Mouse (Mus musculus): ENCODE measurements around the gene Dpt. TPM values are rescaled to one million over a fixed set of nuclear protein-coding genes. Genes with fewer than 3 reads are reported as not detected.

Gene Dpt
- not detected in 4 replicates for total RNA-seq (2023)

DNA sequence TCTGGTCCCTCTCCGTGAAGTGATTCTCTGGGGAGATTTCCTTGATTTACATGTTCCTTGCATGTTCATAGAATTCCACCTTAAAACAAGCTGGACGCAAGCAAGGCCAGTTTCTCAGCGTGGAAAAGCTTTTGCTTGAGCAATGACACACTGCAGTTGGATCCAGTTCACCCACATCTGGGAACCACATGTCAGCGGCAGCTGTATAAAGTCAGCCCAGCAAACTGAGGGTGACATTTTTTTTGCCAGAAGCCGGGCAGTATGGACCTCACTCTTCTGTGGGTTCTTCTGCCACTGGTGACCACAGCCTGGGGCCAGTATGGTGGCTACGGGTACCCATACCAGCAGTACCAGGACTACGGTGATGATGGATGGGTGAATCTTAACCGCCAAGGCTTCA, at the start of gene Dpt:
Gene Dpt, plus strand, starts transcription at position 174 of the 400 bp plus-strand sequence.

Other genes starting within 250 kb of the Dpt start
- gene Xcl1, start 138.9 kb downstream of the Dpt start, total RNA-seq (2023): 1.3 to 5.2 TPM (median 3.9 TPM) in 4 replicates

Data from B cell, adult 62 days (primary cell).